Mouse (Mus musculus): ENCODE results near the gene Prkch. TPM values are rescaled to one million over a fixed set of nuclear protein-coding genes. Genes with fewer than 3 reads are reported as not detected.

The Prkch gene
- polyA plus RNA-seq, 1 experiment from 2014 or later: 8.8 TPM

DNA sequence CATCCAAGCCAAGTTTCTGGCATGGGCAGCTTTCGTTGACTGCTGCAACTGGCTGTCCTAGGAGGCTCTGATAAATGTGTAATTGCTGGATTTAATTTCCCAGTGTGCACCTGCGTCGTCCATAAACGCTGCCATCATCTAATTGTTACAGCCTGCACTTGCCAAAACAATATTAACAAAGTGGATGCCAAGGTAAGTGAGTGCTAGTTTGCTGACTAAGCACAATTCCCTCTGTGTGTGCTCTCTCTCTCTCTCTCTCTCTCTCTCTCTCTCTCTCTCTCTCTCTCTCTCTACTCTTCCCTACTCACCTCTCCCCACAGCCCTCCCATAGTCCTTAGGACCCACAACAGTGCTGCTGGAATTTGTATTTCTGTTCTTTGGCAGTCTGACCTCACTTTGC lies 111.5 kb downstream of the Prkch start:
- ATAC-seq (ENCODE audit: insufficient number of reproducible peaks, low FRiP score, low TSS enrichment, low read depth) (no peak), DNase-seq (ENCODE audit: low spot score) (no peak)
- Histone ChIP-seq H3K9me3 (ENCODE audit: control insufficient read depth, low read length) (no peaks in the 10 kb centered on the region), H3K9ac (ENCODE audit: low read length) (no peak overlapping the region), H3K27me3 (ENCODE audit: control insufficient read depth, insufficient read depth, low read length) (no peaks in the 10 kb centered on the region), H3K4me3 (ENCODE audit: low read depth, low read length) (no peak overlapping the region), H3K4me1 (ENCODE audit: control insufficient read depth, insufficient read depth, low read length) (no peaks in the 10 kb centered on the region), H3K27ac (replicated peaks; ENCODE audit: low read depth, low read length) (no peak overlapping the region), H3K36me3 (ENCODE audit: control insufficient read depth, insufficient read depth, low read length) (no peaks in the 10 kb centered on the region), H3K4me2 (ENCODE audit: low read depth, severe bottlenecking) (no peak overlapping the region)
- WGBS: 77% methylated on average over 4 of the region's 4 CpGs

DNA sequence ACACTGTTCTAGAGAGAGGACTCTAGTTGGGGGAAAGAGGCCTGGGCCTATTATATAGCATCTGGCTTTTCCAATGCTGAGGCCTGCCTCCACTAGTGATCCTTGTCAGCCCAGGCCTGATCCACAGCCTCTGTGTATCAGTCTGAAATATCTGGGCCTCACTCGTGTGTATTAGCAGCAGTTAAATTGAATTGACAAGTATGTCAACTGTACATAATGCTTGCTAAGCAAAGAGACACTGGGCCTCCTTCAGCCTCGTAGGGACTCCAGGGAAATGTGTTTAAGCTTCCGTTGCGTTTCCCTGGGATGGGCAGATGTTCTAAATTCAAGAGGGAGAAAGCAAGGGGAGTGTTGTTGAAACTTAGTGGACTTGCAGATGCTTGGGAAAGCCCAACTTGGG lies 112.3 kb downstream of the Prkch start:
- H3K36me3 ChIP-seq (ENCODE audit: control insufficient read depth, insufficient read depth, low read length): no peaks in the 10 kb centered on the region

DNA sequence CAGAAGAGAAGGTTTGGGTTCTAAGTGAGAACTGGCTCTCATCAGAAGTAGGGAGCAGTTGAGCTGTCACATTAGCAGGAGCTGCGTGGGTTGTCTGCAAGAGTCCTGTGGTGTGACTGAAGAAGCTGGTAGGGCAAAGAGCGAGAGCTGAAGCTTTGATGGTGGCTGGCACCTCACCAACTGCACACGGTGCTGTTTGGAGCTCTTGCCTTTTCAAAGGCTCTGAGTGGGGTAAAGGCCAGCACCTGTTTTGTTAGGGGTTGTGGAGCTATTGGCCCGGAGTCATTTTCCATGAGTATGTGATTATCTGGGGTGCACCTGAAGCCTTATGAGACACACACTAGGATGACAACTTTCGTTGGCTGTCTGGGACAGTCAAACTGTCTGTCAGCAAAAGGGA lies 113.8 kb downstream of the Prkch start:
- no peaks in the 10 kb centered on the region for H3K36me3 ChIP-seq (ENCODE audit: control insufficient read depth, insufficient read depth, low read length)
- H3K9me3 ChIP-seq (ENCODE audit: control insufficient read depth, low read length): no peaks in the 10 kb centered on the region
- H3K9ac ChIP-seq (ENCODE audit: low read length): no peak overlapping the region
- DNase-seq (ENCODE audit: low spot score) (no peak), ATAC-seq (ENCODE audit: insufficient number of reproducible peaks, low FRiP score, low TSS enrichment, low read depth) (no peak)
- H3K4me2 ChIP-seq (ENCODE audit: low read depth, severe bottlenecking): no peak overlapping the region
- H3K27me3 ChIP-seq (ENCODE audit: control insufficient read depth, insufficient read depth, low read length): no peaks in the 10 kb centered on the region
- no peak overlapping the region for H3K27ac ChIP-seq (replicated peaks; ENCODE audit: low read depth, low read length)
- H3K4me3 ChIP-seq (ENCODE audit: low read depth, low read length): no peak overlapping the region
- no peaks in the 10 kb centered on the region for H3K4me1 ChIP-seq (ENCODE audit: control insufficient read depth, insufficient read depth, low read length)
- WGBS: 82% methylated on average over 5 of the region's 5 CpGs

More for the DNA sequence above, 112.3 kb downstream of the Prkch start:
- H3K27me3 ChIP-seq (ENCODE audit: control insufficient read depth, insufficient read depth, low read length): no peaks in the 10 kb centered on the region
- ATAC-seq (ENCODE audit: insufficient number of reproducible peaks, low FRiP score, low TSS enrichment, low read depth): no peak
- H3K4me1 ChIP-seq (ENCODE audit: control insufficient read depth, insufficient read depth, low read length): no peaks in the 10 kb centered on the region
- H3K9ac ChIP-seq (ENCODE audit: low read length): no peak overlapping the region
- 92% methylated on average over 4 of the region's 4 CpGs for WGBS
- H3K4me2 ChIP-seq (ENCODE audit: low read depth, severe bottlenecking): no peak overlapping the region
- no peak overlapping the region for H3K27ac ChIP-seq (replicated peaks; ENCODE audit: low read depth, low read length)
- no peaks in the 10 kb centered on the region for H3K9me3 ChIP-seq (ENCODE audit: control insufficient read depth, low read length)
- DNase-seq (ENCODE audit: low spot score): no peak
- no peak overlapping the region for H3K4me3 ChIP-seq (ENCODE audit: low read depth, low read length)

DNA sequence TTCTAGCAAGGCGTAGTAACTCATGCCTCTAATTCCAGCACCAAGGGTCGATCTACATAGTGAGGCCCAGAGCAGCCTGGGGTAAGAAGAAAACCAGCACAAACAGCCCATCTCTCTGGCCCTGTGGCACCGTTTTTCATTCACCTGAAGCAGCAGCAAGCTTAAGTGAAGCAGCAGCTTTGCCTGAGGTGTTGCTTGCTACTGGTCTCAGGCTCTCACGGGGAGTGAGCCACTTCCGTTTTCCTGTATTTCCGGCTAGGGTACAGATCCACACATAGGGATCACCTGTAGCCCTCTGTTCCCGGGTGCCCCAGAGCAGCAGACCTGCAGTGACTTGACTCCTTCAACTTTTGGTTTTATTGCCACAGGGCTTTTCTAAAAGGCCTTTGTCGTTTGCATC lies 114.2 kb downstream of the Prkch start:
- Histone ChIP-seq H3K9me3 (ENCODE audit: control insufficient read depth, low read length) (no peaks in the 10 kb centered on the region), H3K27me3 (ENCODE audit: control insufficient read depth, insufficient read depth, low read length) (no peaks in the 10 kb centered on the region), H3K36me3 (ENCODE audit: control insufficient read depth, insufficient read depth, low read length) (no peaks in the 10 kb centered on the region), H3K9ac (ENCODE audit: low read length) (no peak overlapping the region), H3K27ac (replicated peaks; ENCODE audit: low read depth, low read length) (no peak overlapping the region), H3K4me3 (ENCODE audit: low read depth, low read length) (no peak overlapping the region), H3K4me1 (ENCODE audit: control insufficient read depth, insufficient read depth, low read length) (no peaks in the 10 kb centered on the region), H3K4me2 (ENCODE audit: low read depth, severe bottlenecking) (no peak overlapping the region)
- no peak for ATAC-seq (ENCODE audit: insufficient number of reproducible peaks, low FRiP score, low TSS enrichment, low read depth)
- WGBS: 63% methylated on average over 8 of the region's 8 CpGs
- DNase-seq (ENCODE audit: low spot score): no peak

DNA sequence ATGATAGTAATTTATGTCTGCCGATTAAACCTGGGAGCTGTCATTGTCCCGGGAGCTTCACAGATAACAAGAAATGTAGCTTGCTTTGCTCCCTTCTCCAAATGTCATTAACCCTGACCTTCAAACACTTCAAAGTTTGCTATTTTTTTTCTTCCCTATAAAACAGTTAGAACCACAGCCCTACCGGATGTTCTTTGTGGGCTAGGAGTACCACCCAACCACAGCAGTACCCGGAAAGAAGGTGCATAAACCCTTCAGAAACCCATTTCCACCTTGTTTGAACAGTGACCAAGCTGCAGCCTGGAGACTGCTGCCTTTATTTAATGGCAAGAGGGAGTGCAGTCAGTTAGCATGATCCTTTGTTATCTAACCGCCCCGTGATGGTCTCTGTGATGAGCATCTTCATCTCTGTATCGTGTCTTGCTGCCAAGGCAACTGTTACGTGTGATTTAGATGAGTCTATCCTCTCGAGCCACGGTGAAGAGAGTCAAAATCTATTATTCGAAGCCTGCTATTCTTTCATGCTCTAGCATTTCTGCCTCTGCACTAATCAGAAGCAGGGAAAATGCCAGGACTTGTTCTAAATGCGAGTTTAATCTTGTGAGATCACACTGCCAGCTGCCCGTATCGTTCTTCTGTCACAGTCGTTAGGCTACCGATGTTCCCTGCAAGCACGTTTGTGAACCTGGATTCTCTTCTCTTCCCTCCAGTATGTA lies 115.0 kb downstream of the Prkch start:
- no peaks in the 10 kb centered on the region for H3K4me1 ChIP-seq (ENCODE audit: control insufficient read depth, insufficient read depth, low read length)
- no peak overlapping the region for H3K4me2 ChIP-seq (ENCODE audit: low read depth, severe bottlenecking)
- no peak overlapping the region for H3K4me3 ChIP-seq (ENCODE audit: low read depth, low read length)
- DNase-seq (ENCODE audit: low spot score) (no peak), ATAC-seq (ENCODE audit: insufficient number of reproducible peaks, low FRiP score, low TSS enrichment, low read depth) (no peak)
- no peak overlapping the region for H3K27ac ChIP-seq (replicated peaks; ENCODE audit: low read depth, low read length)
- no peaks in the 10 kb centered on the region for H3K9me3 ChIP-seq (ENCODE audit: control insufficient read depth, low read length)
- no peaks in the 10 kb centered on the region for H3K36me3 ChIP-seq (ENCODE audit: control insufficient read depth, insufficient read depth, low read length)
- no peak overlapping the region for H3K9ac ChIP-seq (ENCODE audit: low read length)
- 66% methylated on average over 17 of the region's 17 CpGs for WGBS
- no peaks in the 10 kb centered on the region for H3K27me3 ChIP-seq (ENCODE audit: control insufficient read depth, insufficient read depth, low read length)

DNA sequence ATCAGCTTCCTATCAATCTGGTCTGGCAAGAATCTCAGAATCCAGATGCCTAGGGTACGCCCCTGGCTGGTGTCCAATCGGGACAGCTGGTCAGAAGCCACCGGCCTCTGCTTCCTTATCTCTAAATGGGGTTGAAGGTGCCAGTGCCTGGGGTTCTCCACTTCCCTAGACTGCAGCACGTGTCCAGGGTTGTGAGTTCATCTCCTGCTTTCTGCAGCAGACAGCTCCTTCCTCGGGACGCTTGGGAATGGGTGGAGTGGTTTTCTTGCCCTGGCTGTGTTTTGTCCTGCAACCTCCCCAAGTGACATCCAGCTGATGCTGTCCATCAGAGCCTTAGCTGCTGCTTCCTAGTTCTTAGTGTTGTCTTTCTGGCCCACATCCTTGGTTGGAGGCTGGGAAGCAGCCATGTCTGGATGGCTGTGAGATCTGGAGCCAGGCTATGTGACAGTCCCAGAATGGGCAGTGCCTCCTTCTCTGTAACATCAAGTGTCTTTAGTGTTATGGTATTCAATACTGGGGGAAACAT lies 116.0 kb downstream of the Prkch start:
- DNase-seq (ENCODE audit: low spot score) (no peak), ATAC-seq (ENCODE audit: insufficient number of reproducible peaks, low FRiP score, low TSS enrichment, low read depth) (no peak)
- H3K36me3 ChIP-seq (ENCODE audit: control insufficient read depth, insufficient read depth, low read length): no peaks in the 10 kb centered on the region
- no peak overlapping the region for H3K27ac ChIP-seq (replicated peaks; ENCODE audit: low read depth, low read length)
- no peak overlapping the region for H3K4me3 ChIP-seq (ENCODE audit: low read depth, low read length)
- no peak overlapping the region for H3K9ac ChIP-seq (ENCODE audit: low read length)
- H3K27me3 ChIP-seq (ENCODE audit: control insufficient read depth, insufficient read depth, low read length): no peaks in the 10 kb centered on the region
- no peak overlapping the region for H3K4me2 ChIP-seq (ENCODE audit: low read depth, severe bottlenecking)
- no peaks in the 10 kb centered on the region for H3K9me3 ChIP-seq (ENCODE audit: control insufficient read depth, low read length)
- 63% methylated on average over 6 of the region's 6 CpGs for WGBS
- H3K4me1 ChIP-seq (ENCODE audit: control insufficient read depth, insufficient read depth, low read length): no peaks in the 10 kb centered on the region

DNA sequence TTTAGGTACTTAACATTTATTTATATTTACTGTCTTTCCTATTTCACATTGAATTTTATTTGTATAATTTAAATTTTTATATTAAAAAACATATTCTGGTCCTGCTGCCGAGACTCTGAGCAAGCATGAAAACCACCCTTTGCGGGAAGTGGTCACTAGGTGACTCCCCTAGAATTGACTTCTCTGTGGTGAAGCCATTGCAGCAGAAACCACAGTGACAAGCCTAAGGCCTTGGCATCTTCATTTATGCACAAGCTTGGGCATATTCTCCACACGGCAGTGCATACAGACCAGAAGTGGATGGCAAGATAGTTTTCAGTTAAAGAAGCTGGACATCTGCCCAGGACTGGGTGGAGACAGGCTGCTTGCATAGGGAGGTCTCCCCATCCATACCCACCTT lies 117.4 kb downstream of the Prkch start:
- H3K9ac ChIP-seq (ENCODE audit: low read length): no peak overlapping the region
- DNase-seq (ENCODE audit: low spot score) (no peak), ATAC-seq (ENCODE audit: insufficient number of reproducible peaks, low FRiP score, low TSS enrichment, low read depth) (no peak)
- WGBS: 91% methylated on average over 3 of the region's 3 CpGs
- H3K27me3 ChIP-seq (ENCODE audit: control insufficient read depth, insufficient read depth, low read length): no peaks in the 10 kb centered on the region
- H3K27ac ChIP-seq (replicated peaks; ENCODE audit: low read depth, low read length): no peak overlapping the region
- H3K4me1 ChIP-seq (ENCODE audit: control insufficient read depth, insufficient read depth, low read length): no peaks in the 10 kb centered on the region
- no peak overlapping the region for H3K4me2 ChIP-seq (ENCODE audit: low read depth, severe bottlenecking)
- no peaks in the 10 kb centered on the region for H3K36me3 ChIP-seq (ENCODE audit: control insufficient read depth, insufficient read depth, low read length)
- no peaks in the 10 kb centered on the region for H3K9me3 ChIP-seq (ENCODE audit: control insufficient read depth, low read length)
- H3K4me3 ChIP-seq (ENCODE audit: low read depth, low read length): no peak overlapping the region

DNA sequence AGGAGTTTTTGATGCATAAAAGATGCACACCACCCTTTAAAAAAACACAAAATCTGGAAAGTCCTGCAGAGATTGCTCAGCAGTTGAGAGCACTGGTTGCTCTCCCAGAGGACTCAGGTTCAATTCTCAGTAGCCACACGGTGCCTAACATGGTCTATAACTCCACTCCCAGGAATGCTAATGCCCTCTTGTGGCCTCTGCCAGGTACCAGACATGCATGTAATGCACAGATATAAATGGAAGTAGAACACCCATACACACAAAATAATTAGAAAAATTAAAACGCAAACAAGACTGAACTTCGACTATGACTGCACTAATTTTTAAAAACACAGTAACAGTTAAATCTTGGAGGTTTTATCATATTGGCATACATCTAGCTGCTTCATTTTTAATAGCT lies 119.8 kb downstream of the Prkch start:
- DNase-seq (ENCODE audit: low spot score) (no peak), ATAC-seq (ENCODE audit: insufficient number of reproducible peaks, low FRiP score, low TSS enrichment, low read depth) (no peak)
- no peaks in the 10 kb centered on the region for H3K36me3 ChIP-seq (ENCODE audit: control insufficient read depth, insufficient read depth, low read length)
- H3K9ac ChIP-seq (ENCODE audit: low read length): no peak overlapping the region
- no peaks in the 10 kb centered on the region for H3K4me1 ChIP-seq (ENCODE audit: control insufficient read depth, insufficient read depth, low read length)
- H3K27me3 ChIP-seq (ENCODE audit: control insufficient read depth, insufficient read depth, low read length): no peaks in the 10 kb centered on the region
- 80% methylated on average over 3 of the region's 3 CpGs for WGBS
- no peak overlapping the region for H3K4me3 ChIP-seq (ENCODE audit: low read depth, low read length)
- H3K4me2 ChIP-seq (ENCODE audit: low read depth, severe bottlenecking): no peak overlapping the region
- no peak overlapping the region for H3K27ac ChIP-seq (replicated peaks; ENCODE audit: low read depth, low read length)
- no peaks in the 10 kb centered on the region for H3K9me3 ChIP-seq (ENCODE audit: control insufficient read depth, low read length)
